Mouse (Mus musculus) lung, embryonic 15.5 days (tissue): ENCODE measurements at regions not wholly inside any gene's neighbourhood (a gene's known extent, or its start where the extent isn't known, plus 50 kb on each side); places are given as distances from the start of the nearest gene placed in this dataset.

Experiments used
- ATAC-seq: fragments of 200-750 bp; cut with Nextera tagmentation; 2 replicates; pipeline ENCODE4 v1.8.0; 2017; ENCODE audit warnings: moderate number of reproducible peaks, borderline replicate concordance; ENCODE audit not compliant: low FRiP score, low TSS enrichment; ENCODE audit errors: extremely low read depth
- H3K27ac ChIP-seq: fragments of 300-500 bp; sonication (generic); 2 replicates; pipeline ENCODE4 v1.5.1; 2015; ENCODE audit warnings: moderate library complexity, mild to moderate bottlenecking, inconsistent platforms
- H3K27me3 ChIP-seq: fragments of 300-500 bp; sonication (generic); 2 replicates; pipeline ENCODE4 v1.6.1; 2015; ENCODE audit warnings: inconsistent platforms
- H3K36me3 ChIP-seq: fragments of 300-500 bp; sonication (generic); 2 replicates; pipeline ENCODE4 v1.6.1; 2015; ENCODE audit warnings: inconsistent platforms
- H3K4me1 ChIP-seq: fragments of 300-500 bp; sonication (generic); 2 replicates; pipeline ENCODE4 v1.6.1; 2015; ENCODE audit warnings: inconsistent platforms
- H3K4me2 ChIP-seq: fragments of 300-500 bp; sonication (generic); 2 replicates; pipeline ENCODE4 v1.6.1; 2015; ENCODE audit warnings: inconsistent platforms, mild to moderate bottlenecking, moderate library complexity
- H3K4me3 ChIP-seq: fragments of 300-500 bp; sonication (generic); 2 replicates; pipeline ENCODE4 v1.5.1; 2015; ENCODE audit warnings: mild to moderate bottlenecking, inconsistent platforms
- H3K9ac ChIP-seq: fragments of 300-500 bp; sonication (generic); 2 replicates; pipeline ENCODE4 v1.6.1; 2015; ENCODE audit warnings: inconsistent platforms
- H3K9me3 ChIP-seq: fragments of 300-500 bp; sonication (generic); 2 replicates; pipeline ENCODE4 v1.6.1; 2016; ENCODE audit warnings: inconsistent platforms
- WGBS: fragments of 180-500 bp; shearing (Covaris S2); methylation state at CpG from one replicate; pipeline ENCODE4 v1.1.7; 2015; 5-methylcytosine and 5-hydroxymethylcytosine counted together

GRCm38 (mm10) chr9:23150338-23150737, 72.5 kb upstream of the Bmper start:
- Histone ChIP-seq H3K36me3 (no peaks in the 10 kb centered on the region), H3K27ac (no peak overlapping the region), H3K27me3 (no peaks in the 10 kb centered on the region), H3K9me3 (no peaks in the 10 kb centered on the region), H3K4me3 (no peak overlapping the region), H3K4me2 (no peak overlapping the region), H3K9ac (no peak overlapping the region), H3K4me1 (no peaks in the 10 kb centered on the region)
- 85% methylated on average over 6 of the region's 6 CpGs for WGBS
- no peak for ATAC-seq

DNA sequence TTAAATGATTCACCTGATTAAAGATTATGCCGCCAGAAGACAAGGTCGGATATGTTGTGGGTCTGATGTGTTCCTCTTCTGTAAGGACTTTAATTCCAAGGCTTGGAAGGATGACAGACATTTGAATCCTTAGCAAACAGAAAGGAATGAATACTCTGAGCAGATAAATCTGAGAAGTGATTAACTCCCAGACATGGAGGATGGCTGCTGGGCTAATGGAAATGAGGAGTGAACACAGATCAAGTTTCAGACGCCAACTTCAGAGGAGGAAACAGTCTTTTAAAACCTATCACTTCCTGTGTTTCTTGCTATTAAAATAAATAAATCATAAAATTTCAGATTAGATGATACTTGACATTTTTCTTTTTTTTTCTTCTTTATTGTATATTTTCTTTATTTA, 72.0 kb upstream of the Bmper start:
- Histone ChIP-seq H3K27ac (no peak overlapping the region), H3K27me3 (no peaks in the 10 kb centered on the region), H3K36me3 (no peaks in the 10 kb centered on the region), H3K9me3 (no peaks in the 10 kb centered on the region), H3K9ac (no peak overlapping the region), H3K4me2 (no peak overlapping the region), H3K4me1 (no peaks in the 10 kb centered on the region), H3K4me3 (no peak overlapping the region)
- 53% methylated on average over 3 of the region's 3 CpGs for WGBS
- no peak for ATAC-seq

GRCm38 (mm10) chr9:23151953-23152490, 70.9 kb upstream of the Bmper start:
- WGBS: 29% methylated on average over 1 of the region's 1 CpGs
- no peaks in the 10 kb centered on the region for H3K9me3 ChIP-seq

GRCm38 (mm10) chr9:23156820-23157570, 65.9 kb upstream of the Bmper start:
- 33% methylated on average over 5 of the region's 5 CpGs for WGBS
- no peak overlapping the region for H3K4me3 ChIP-seq
- no peaks in the 10 kb centered on the region for H3K36me3 ChIP-seq
- H3K27ac ChIP-seq: no peak overlapping the region
- no peaks in the 10 kb centered on the region for H3K9me3 ChIP-seq
- peaks cover 12% of the 10 kb centered on the region; the same call in 1 of the 2 replicates for H3K4me1 ChIP-seq
- H3K4me2 ChIP-seq: no peak overlapping the region
- no peak for ATAC-seq
- no peaks in the 10 kb centered on the region for H3K27me3 ChIP-seq
- H3K9ac ChIP-seq: no peak overlapping the region

More at GRCm38 (mm10) chr9:23151953-23152490, 70.9 kb upstream of the Bmper start:
- Histone ChIP-seq H3K36me3 (no peaks in the 10 kb centered on the region), H3K27ac (no peak overlapping the region), H3K4me1 (peaks cover 2% of the 10 kb centered on the region; the same call in 1 of the 2 replicates), H3K4me2 (no peak overlapping the region), H3K4me3 (no peak overlapping the region), H3K27me3 (no peaks in the 10 kb centered on the region), H3K9ac (no peak overlapping the region)
- no peak for ATAC-seq

DNA sequence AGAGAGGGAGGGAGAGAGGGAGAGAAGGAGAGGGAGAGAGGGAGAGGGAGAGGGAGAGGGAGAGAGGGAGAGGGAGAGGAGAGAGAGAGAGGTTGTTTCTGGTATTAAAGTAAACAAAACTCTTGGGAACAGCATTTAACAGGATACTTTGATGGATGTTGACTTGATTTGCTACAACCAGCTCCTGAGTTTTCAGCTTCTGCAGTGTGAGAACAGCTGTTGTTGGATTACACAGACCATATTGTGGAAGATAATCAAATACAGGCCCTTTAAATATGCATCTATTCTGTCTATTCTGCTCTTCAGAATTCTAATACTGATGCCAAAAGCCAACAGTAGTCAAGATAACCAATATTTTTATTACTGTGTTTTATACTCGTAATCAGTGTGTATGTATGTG, 64.4 kb upstream of the Bmper start:
- 29% methylated on average over 1 of the region's 1 CpGs for WGBS
- Histone ChIP-seq H3K4me3 (no peak overlapping the region), H3K9ac (no peak overlapping the region), H3K27ac (no peak overlapping the region), H3K4me1 (peaks cover 12% of the 10 kb centered on the region; the same call in 1 of the 2 replicates), H3K4me2 (no peak overlapping the region), H3K9me3 (no peaks in the 10 kb centered on the region), H3K27me3 (no peaks in the 10 kb centered on the region), H3K36me3 (no peaks in the 10 kb centered on the region)
- ATAC-seq: peak; percentile 65; the same call in 1 of the 2 replicates

- Histone ChIP-seq H3K36me3 (no peaks in the 10 kb centered on the region), H3K4me2 (no peak overlapping the region), H3K4me1 (peaks cover 12% of the 10 kb centered on the region; the same call in 1 of the 2 replicates), H3K9ac (no peak overlapping the region), H3K9me3 (no peaks in the 10 kb centered on the region), H3K4me3 (no peak overlapping the region), H3K27ac (0 out of 2 replicates have a peak overlapping the region, but pooled peaks have one; percentile 17), H3K27me3 (no peaks in the 10 kb centered on the region)
- 45% methylated on average over 7 of the region's 7 CpGs for WGBS
- peak; percentile 81; the same call in 1 of the 2 replicates for ATAC-seq
Observed at GRCm38 (mm10) chr9:23161346-23161745, 61.5 kb upstream of the Bmper start.

GRCm38 (mm10) chr9:23167056-23167591, 55.8 kb upstream of the Bmper start:
- Histone ChIP-seq H3K27ac (no peak overlapping the region), H3K27me3 (no peaks in the 10 kb centered on the region), H3K4me2 (no peak overlapping the region), H3K4me1 (0 out of 2 replicates have a peak, but pooled peaks cover 6% of the 10 kb centered on the region), H3K36me3 (no peaks in the 10 kb centered on the region), H3K9ac (no peak overlapping the region), H3K4me3 (no peak overlapping the region), H3K9me3 (no peaks in the 10 kb centered on the region)
- ATAC-seq: no peak
- WGBS: 62% methylated on average over 2 of the region's 2 CpGs

DNA sequence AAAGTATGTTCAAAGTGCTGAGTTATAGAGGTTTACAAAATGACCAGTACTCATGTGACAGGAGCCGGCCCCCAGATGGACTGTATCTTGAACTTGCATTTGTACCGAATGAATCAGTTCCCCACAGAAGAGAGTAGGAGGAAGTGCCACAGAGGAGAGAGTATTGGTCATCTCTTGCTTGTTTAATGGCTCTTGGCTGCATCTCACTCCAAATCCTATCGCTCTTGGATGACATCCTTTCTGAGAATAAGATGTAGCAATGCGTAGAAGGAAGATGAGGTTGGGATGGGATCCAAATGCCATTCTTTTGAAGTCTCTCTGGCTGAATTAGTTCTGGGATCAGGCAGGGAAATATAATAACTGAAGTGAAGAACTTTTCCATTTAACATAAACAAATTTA, 55.2 kb upstream of the Bmper start:
- Histone ChIP-seq H3K27me3 (no peaks in the 10 kb centered on the region), H3K27ac (no peak overlapping the region), H3K9ac (no peak overlapping the region), H3K4me3 (no peak overlapping the region), H3K9me3 (no peaks in the 10 kb centered on the region), H3K4me1 (0 out of 2 replicates have a peak, but pooled peaks cover 6% of the 10 kb centered on the region), H3K36me3 (no peaks in the 10 kb centered on the region), H3K4me2 (no peak overlapping the region)
- WGBS: 43% methylated on average over 4 of the region's 4 CpGs
- ATAC-seq: peak; percentile 39; the same call in 1 of the 2 replicates

DNA sequence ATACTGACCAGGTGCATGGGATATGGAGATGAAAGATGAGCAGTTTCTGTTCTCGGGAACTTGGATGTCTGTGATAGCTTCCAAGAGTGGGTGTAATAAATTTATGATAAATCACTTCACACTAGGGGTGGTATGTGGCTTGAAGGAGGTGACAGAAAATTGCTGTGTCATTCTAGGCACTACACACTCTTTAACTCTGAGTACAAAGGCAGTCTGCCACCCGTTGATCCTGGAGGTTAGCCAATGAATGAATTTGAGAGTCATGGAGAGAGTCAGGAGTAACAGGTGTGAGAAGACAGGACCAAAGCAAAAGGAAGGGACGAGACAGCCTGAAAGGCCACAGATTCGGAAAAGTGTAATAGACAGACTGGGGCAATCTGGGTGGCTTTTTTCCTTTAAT, 54.7 kb upstream of the Bmper start:
- no peak overlapping the region for H3K27ac ChIP-seq
- WGBS: 31% methylated on average over 4 of the region's 4 CpGs
- peak; percentile 27; the same call in 1 of the 2 replicates for ATAC-seq

DNA sequence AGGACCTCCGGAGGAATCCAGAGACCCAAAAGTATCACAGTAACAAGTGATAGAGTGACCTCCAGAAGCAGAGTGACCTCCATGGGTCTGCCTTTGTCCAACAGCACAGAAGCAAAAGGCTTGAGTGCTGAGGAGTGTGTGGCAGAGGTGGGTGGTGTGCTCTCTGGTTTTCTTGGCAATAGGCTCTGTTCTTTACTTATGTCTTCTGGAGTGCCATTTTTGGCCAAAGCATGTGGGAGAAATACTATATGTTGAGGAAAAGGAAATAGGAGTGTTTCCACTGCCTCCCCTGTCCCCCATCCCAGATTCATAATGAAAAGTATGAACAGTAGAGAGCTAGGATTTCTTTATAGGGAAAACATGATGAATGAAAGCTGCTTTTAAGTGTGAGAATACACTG, 51.5 kb upstream of the Bmper start:
- Histone ChIP-seq H3K9me3 (no peaks in the 10 kb centered on the region), H3K27ac (no peak overlapping the region), H3K9ac (no peak overlapping the region), H3K36me3 (no peaks in the 10 kb centered on the region), H3K27me3 (no peaks in the 10 kb centered on the region), H3K4me2 (no peak overlapping the region), H3K4me1 (0 out of 2 replicates have a peak, but pooled peaks cover 6% of the 10 kb centered on the region), H3K4me3 (no peak overlapping the region)
- WGBS: 93% methylated on average over 1 of the region's 1 CpGs
- no peak for ATAC-seq

More for the DNA sequence above, 54.7 kb upstream of the Bmper start:
- Histone ChIP-seq H3K27me3 (no peaks in the 10 kb centered on the region), H3K4me1 (0 out of 2 replicates have a peak, but pooled peaks cover 6% of the 10 kb centered on the region), H3K36me3 (no peaks in the 10 kb centered on the region), H3K9ac (no peak overlapping the region), H3K4me2 (no peak overlapping the region), H3K9me3 (no peaks in the 10 kb centered on the region), H3K4me3 (no peak overlapping the region)
